8 mouse cellular contexts compared by ENCODE assay signal in genomic region chr2:121509584-121509983, GRCm38 (mm10). TPM values are rescaled to one million over a fixed set of nuclear protein-coding genes. Genes with fewer than 3 reads are reported as not detected.
DNase-seq lines count a peak whose midpoint lies in the region; ATAC-seq and TF ChIP-seq lines count a peak whose summit lies in the region.

No protein-coding gene starts in this region.

- H3K4me3 ChIP-seq in C2C12 (ENCODE audit: insufficient read depth, poor library complexity, severe bottlenecking) = no peak overlapping the region
- H3K4me3 ChIP-seq in brown adipose tissue, adult 24 weeks (ENCODE audit: insufficient read depth, low read depth, low read length) = peak overlapping the region; percentile 53
- H3K4me3 ChIP-seq in forebrain, embryonic 12.5 days (replicated peaks) = peak overlapping the region; percentile 28
- peak overlapping the region; percentile 42 for H3K4me3 ChIP-seq in heart, postnatal 0 days (ENCODE audit: low read depth, low read length)
- peak overlapping the region; percentile 42 for H3K4me3 ChIP-seq in liver, postnatal 0 days (ENCODE audit: low read depth, low read length)
- peak overlapping the region; percentile 37 for H3K4me3 ChIP-seq in neural tube, embryonic 13.5 days
- H3K4me3 ChIP-seq in testis, adult 2 months (ENCODE audit: control insufficient read depth, low read depth, low read length) = peak overlapping the region; percentile 87

- H3K36me3 ChIP-seq in C2C12 (ENCODE audit: control insufficient read depth, insufficient read depth) = peaks cover 17% of the 10 kb centered on the region
- peaks cover 32% of the 10 kb centered on the region for H3K36me3 ChIP-seq in forebrain, embryonic 12.5 days (replicated peaks)
- H3K36me3 ChIP-seq in heart, postnatal 0 days (replicated peaks; ENCODE audit: control insufficient read depth, insufficient read depth, low read length) = peaks cover 23% of the 10 kb centered on the region; the same call in 1 of the 2 replicates
- H3K36me3 ChIP-seq in liver, postnatal 0 days (replicated peaks; ENCODE audit: insufficient read depth, low read length) = peaks cover 17% of the 10 kb centered on the region
- peaks cover 21% of the 10 kb centered on the region for H3K36me3 ChIP-seq in neural tube, embryonic 13.5 days
- no peaks in the 10 kb centered on the region for H3K36me3 ChIP-seq in testis, adult 2 months (ENCODE audit: control insufficient read depth, insufficient read depth, low read length)

- TF ChIP-seq CTCF in C2C12 (IDR thresholded peaks at IDR 0.05; ENCODE audit: control insufficient read depth, insufficient read depth, insufficient read length) = no peak
- no peak for TF ChIP-seq CTCF in heart, postnatal 0 days (IDR thresholded peaks at IDR 0.05; ENCODE audit: low read depth)
- TF ChIP-seq CTCF in liver, postnatal 0 days (IDR thresholded peaks at IDR 0.05; ENCODE audit: low read depth) = no peak
- TF ChIP-seq CTCF in testis, adult 2 months (IDR thresholded peaks at IDR 0.05; ENCODE audit: control insufficient read depth, insufficient read depth, insufficient replicate concordance, low read depth, low read length) = no peak

- H3K4me1 ChIP-seq in brown adipose tissue, adult 24 weeks (ENCODE audit: control insufficient read depth, insufficient read depth, insufficient read length, low read length) = peaks cover 5% of the 10 kb centered on the region
- peaks cover 21% of the 10 kb centered on the region for H3K4me1 ChIP-seq in forebrain, embryonic 12.5 days
- H3K4me1 ChIP-seq in heart, postnatal 0 days (ENCODE audit: control insufficient read depth, insufficient read depth) = peaks cover 11% of the 10 kb centered on the region
- peaks cover 8% of the 10 kb centered on the region for H3K4me1 ChIP-seq in liver, postnatal 0 days (ENCODE audit: insufficient read depth)
- H3K4me1 ChIP-seq in neural tube, embryonic 13.5 days (replicated peaks) = peaks cover 24% of the 10 kb centered on the region
- peaks cover 5% of the 10 kb centered on the region for H3K4me1 ChIP-seq in testis, adult 2 months (ENCODE audit: control insufficient read depth, insufficient read depth, low read length)

- H3K9ac ChIP-seq in forebrain, embryonic 12.5 days = no peak overlapping the region
- H3K9ac ChIP-seq in heart, postnatal 0 days (replicated peaks; ENCODE audit: low read depth, low read length) = 0 out of 2 replicates have a peak overlapping the region, but pooled peaks have one; percentile 14
- H3K9ac ChIP-seq in liver, postnatal 0 days (replicated peaks) = peak overlapping the region; percentile 49; the same call in 1 of the 2 replicates
- peak overlapping the region; percentile 56 for H3K9ac ChIP-seq in neural tube, embryonic 13.5 days

- TF ChIP-seq EP300 in heart, postnatal 0 days (IDR thresholded peaks at IDR 0.05; ENCODE audit: low read depth) = no peak
- no peak for TF ChIP-seq EP300 in liver, postnatal 0 days (IDR thresholded peaks at IDR 0.05; ENCODE audit: low read depth)

- 24% methylated on average over 16 of the region's 16 CpGs for WGBS in forebrain, embryonic 12.5 days
- WGBS in heart, postnatal 0 days = 27% methylated on average over 16 of the region's 16 CpGs
- WGBS in liver, postnatal 0 days (ENCODE audit: insufficient replicate concordance) = 36% methylated on average over 16 of the region's 16 CpGs
- 22% methylated on average over 16 of the region's 16 CpGs for WGBS in neural tube, embryonic 13.5 days

- H3K4me2 ChIP-seq in forebrain, embryonic 12.5 days = peak overlapping the region; percentile 44
- peak overlapping the region; percentile 58 for H3K4me2 ChIP-seq in heart, postnatal 0 days (ENCODE audit: low read depth, low read length)
- peak overlapping the region; percentile 67 for H3K4me2 ChIP-seq in liver, postnatal 0 days (ENCODE audit: low read depth, low read length)
- H3K4me2 ChIP-seq in neural tube, embryonic 13.5 days = peak overlapping the region; percentile 54

- H3K27me3 ChIP-seq in C2C12 (ENCODE audit: control insufficient read depth, insufficient read depth, insufficient read length) = no peaks in the 10 kb centered on the region
- no peaks in the 10 kb centered on the region for H3K27me3 ChIP-seq in forebrain, embryonic 12.5 days
- H3K27me3 ChIP-seq in heart, postnatal 0 days (ENCODE audit: control insufficient read depth, insufficient read depth, low read length) = no peaks in the 10 kb centered on the region
- no peaks in the 10 kb centered on the region for H3K27me3 ChIP-seq in liver, postnatal 0 days (ENCODE audit: insufficient read depth, low read length)
- H3K27me3 ChIP-seq in neural tube, embryonic 13.5 days = no peaks in the 10 kb centered on the region
- H3K27me3 ChIP-seq in testis, adult 2 months (ENCODE audit: control insufficient read depth, insufficient read depth, low read length) = no peaks in the 10 kb centered on the region

- peaks cover 58% of the 10 kb centered on the region for H3K79me2 ChIP-seq in C2C12 (ENCODE audit: control insufficient read depth, insufficient read depth)

- peak; percentile 19 for DNase-seq in heart, postnatal 0 days (ENCODE audit: low spot score)
- peak; percentile 81 to 87 for DNase-seq in kidney, postnatal 4 days
- peak; percentile 83 for DNase-seq in liver, postnatal 0 days

- H3K27ac ChIP-seq in brown adipose tissue, adult 24 weeks (replicated peaks; ENCODE audit: low read depth, low read length) = no peak overlapping the region
- no peak overlapping the region for H3K27ac ChIP-seq in forebrain, embryonic 12.5 days
- H3K27ac ChIP-seq in heart, postnatal 0 days (ENCODE audit: low read depth) = no peak overlapping the region
- H3K27ac ChIP-seq in liver, postnatal 0 days (ENCODE audit: low read depth) = no peak overlapping the region
- H3K27ac ChIP-seq in neural tube, embryonic 13.5 days (replicated peaks) = no peak overlapping the region
- H3K27ac ChIP-seq in testis, adult 2 months (ENCODE audit: control insufficient read depth, insufficient read depth, low read depth, low read length) = 0 out of 2 replicates have a peak overlapping the region, but pooled peaks have one; percentile 13

- peaks cover 28% of the 10 kb centered on the region for H3K79me3 ChIP-seq in C2C12 (ENCODE audit: low read depth)

- peak overlapping the region; percentile 67 for H3ac ChIP-seq in C2C12 (ENCODE audit: control insufficient read depth, insufficient read length, low read depth)

- H3K9me3 ChIP-seq in forebrain, embryonic 12.5 days = no peaks in the 10 kb centered on the region
- no peaks in the 10 kb centered on the region for H3K9me3 ChIP-seq in heart, postnatal 0 days (replicated peaks; ENCODE audit: control insufficient read depth, low read length)
- H3K9me3 ChIP-seq in liver, postnatal 0 days (ENCODE audit: low read length) = no peaks in the 10 kb centered on the region
- H3K9me3 ChIP-seq in neural tube, embryonic 13.5 days = no peaks in the 10 kb centered on the region

- ATAC-seq in forebrain, embryonic 12.5 days (ENCODE audit: low FRiP score) = 0 out of 2 replicates have a peak, but pooled peaks have one; percentile 57
- ATAC-seq in heart, postnatal 0 days (ENCODE audit: insufficient read depth, low read depth) = no peak; the same call in 1 of the 2 replicates
- peak; percentile 47 for ATAC-seq in liver, postnatal 0 days
- ATAC-seq in neural tube, embryonic 13.5 days (ENCODE audit: low read depth) = peak; percentile 21; the same call in 1 of the 2 replicates

- TF ChIP-seq POLR2A in testis, adult 2 months (IDR thresholded peaks at IDR 0.05; ENCODE audit: control insufficient read depth, low read depth, low read length) = no peak

RNA-seq across cellular contexts. Expression of gene Wdr76, which starts 3.1 kb away (rescaled TPM):
- polyA plus RNA-seq in C2C12 (2012; fragmentation: generic; extraction: Trizol) = 4.8 TPM
- polyA plus RNA-seq in brown adipose tissue, adult 24 weeks (2012; ENCODE audit: insufficient read depth, insufficient read length, missing spikeins) = 2.2 and 2.3 TPM in 2 replicates
- 15.5 and 15.7 TPM in 2 replicates for polyA plus RNA-seq in forebrain, embryonic 12.5 days (2016; fragmentation: Nextera tagmentation; extraction: Ambion mirVana)
- total RNA-seq in heart, postnatal 0 days (2014; rRNA removed; ENCODE audit: low replicate concordance) = 7.6 and 9.5 TPM in 2 replicates
- 3.4 and 4.0 TPM in 2 replicates for polyA plus RNA-seq in heart, postnatal 0 days (2015; fragmentation: Nextera tagmentation; extraction: Ambion mirVana)
- polyA plus RNA-seq in liver, postnatal 0 days (2015; fragmentation: Nextera tagmentation; extraction: Ambion mirVana) = 4.2 and 5.0 TPM in 2 replicates
- polyA plus RNA-seq in neural tube, embryonic 13.5 days (2015; fragmentation: Nextera tagmentation; extraction: Ambion mirVana) = 4.2 and 4.5 TPM in 2 replicates
- 1.7 TPM in 2 replicates for polyA plus RNA-seq in testis, adult 2 months (2012; rRNA removed)

RNA-seq across cellular contexts. Expression of gene Mfap1a, which starts 3.1 kb away (rescaled TPM):
- 6.3 TPM for polyA plus RNA-seq in C2C12 (2012; fragmentation: generic; extraction: Trizol)
- 17.5 and 19.3 TPM in 2 replicates for polyA plus RNA-seq in brown adipose tissue, adult 24 weeks (2012; ENCODE audit: insufficient read depth, insufficient read length, missing spikeins)
- 30.2 and 34.6 TPM in 2 replicates for polyA plus RNA-seq in forebrain, embryonic 12.5 days (2016; fragmentation: Nextera tagmentation; extraction: Ambion mirVana)
- 9.5 and 9.8 TPM in 2 replicates for total RNA-seq in heart, postnatal 0 days (2014; rRNA removed; ENCODE audit: low replicate concordance)
- 15.7 and 16.0 TPM in 2 replicates for polyA plus RNA-seq in heart, postnatal 0 days (2015; fragmentation: Nextera tagmentation; extraction: Ambion mirVana)
- polyA plus RNA-seq in liver, postnatal 0 days (2015; fragmentation: Nextera tagmentation; extraction: Ambion mirVana) = 7.8 and 8.2 TPM in 2 replicates
- 30.1 and 39.3 TPM in 2 replicates for polyA plus RNA-seq in neural tube, embryonic 13.5 days (2015; fragmentation: Nextera tagmentation; extraction: Ambion mirVana)
- 3.3 and 4.1 TPM in 2 replicates for polyA plus RNA-seq in testis, adult 2 months (2012; rRNA removed)

RNA-seq across cellular contexts. Expression of gene Mfap1b, which starts 35.7 kb away (rescaled TPM):
- polyA plus RNA-seq in C2C12 (2012; fragmentation: generic; extraction: Trizol) = 8.8 TPM
- 22.1 and 30.8 TPM in 2 replicates for polyA plus RNA-seq in brown adipose tissue, adult 24 weeks (2012; ENCODE audit: insufficient read depth, insufficient read length, missing spikeins)
- polyA plus RNA-seq in forebrain, embryonic 12.5 days (2016; fragmentation: Nextera tagmentation; extraction: Ambion mirVana) = 67.6 and 70.1 TPM in 2 replicates
- 13.4 and 15.0 TPM in 2 replicates for total RNA-seq in heart, postnatal 0 days (2014; rRNA removed; ENCODE audit: low replicate concordance)
- polyA plus RNA-seq in heart, postnatal 0 days (2015; fragmentation: Nextera tagmentation; extraction: Ambion mirVana) = 35.9 and 36.4 TPM in 2 replicates
- 13.2 and 13.9 TPM in 2 replicates for polyA plus RNA-seq in liver, postnatal 0 days (2015; fragmentation: Nextera tagmentation; extraction: Ambion mirVana)
- polyA plus RNA-seq in neural tube, embryonic 13.5 days (2015; fragmentation: Nextera tagmentation; extraction: Ambion mirVana) = 74.3 and 76.4 TPM in 2 replicates
- polyA plus RNA-seq in testis, adult 2 months (2012; rRNA removed) = 4.0 and 4.5 TPM in 2 replicates

RNA-seq across cellular contexts. Expression of gene Serinc4, which starts 53.0 kb away (rescaled TPM):
- 0.20 TPM for polyA plus RNA-seq in C2C12 (2012; fragmentation: generic; extraction: Trizol)
- not detected in 2 replicates for polyA plus RNA-seq in brown adipose tissue, adult 24 weeks (2012; ENCODE audit: insufficient read depth, insufficient read length, missing spikeins)
- polyA plus RNA-seq in forebrain, embryonic 12.5 days (2016; fragmentation: Nextera tagmentation; extraction: Ambion mirVana) = 0.85 and 0.88 TPM in 2 replicates
- total RNA-seq in heart, postnatal 0 days (2014; rRNA removed; ENCODE audit: low replicate concordance) = 0.39 TPM in 1 of 2 replicates, not detected in the other
- 0.04 and 0.12 TPM in 2 replicates for polyA plus RNA-seq in heart, postnatal 0 days (2015; fragmentation: Nextera tagmentation; extraction: Ambion mirVana)
- polyA plus RNA-seq in liver, postnatal 0 days (2015; fragmentation: Nextera tagmentation; extraction: Ambion mirVana) = not detected in 2 replicates
- polyA plus RNA-seq in neural tube, embryonic 13.5 days (2015; fragmentation: Nextera tagmentation; extraction: Ambion mirVana) = 1.1 and 1.4 TPM in 2 replicates
- 3.1 and 4.4 TPM in 2 replicates for polyA plus RNA-seq in testis, adult 2 months (2012; rRNA removed)

RNA-seq across cellular contexts. Expression of gene Hypk, which starts 56.5 kb away (rescaled TPM):
- polyA plus RNA-seq in C2C12 (2012; fragmentation: generic; extraction: Trizol) = 11.8 TPM
- 114 and 117 TPM in 2 replicates for polyA plus RNA-seq in brown adipose tissue, adult 24 weeks (2012; ENCODE audit: insufficient read depth, insufficient read length, missing spikeins)
- 124 and 130 TPM in 2 replicates for polyA plus RNA-seq in forebrain, embryonic 12.5 days (2016; fragmentation: Nextera tagmentation; extraction: Ambion mirVana)
- 1.6 and 4.1 TPM in 2 replicates for total RNA-seq in heart, postnatal 0 days (2014; rRNA removed; ENCODE audit: low replicate concordance)
- polyA plus RNA-seq in heart, postnatal 0 days (2015; fragmentation: Nextera tagmentation; extraction: Ambion mirVana) = 105 and 111 TPM in 2 replicates
- 54.3 and 56.0 TPM in 2 replicates for polyA plus RNA-seq in liver, postnatal 0 days (2015; fragmentation: Nextera tagmentation; extraction: Ambion mirVana)
- polyA plus RNA-seq in neural tube, embryonic 13.5 days (2015; fragmentation: Nextera tagmentation; extraction: Ambion mirVana) = 113 and 132 TPM in 2 replicates
- polyA plus RNA-seq in testis, adult 2 months (2012; rRNA removed) = 6.6 and 12.2 TPM in 2 replicates

Comparison
In these comparisons a context has a peak if more than half of its experiments do, and no peak if none do; other contexts are left out.
1. DNase-seq: peak in every context shown above with its lines; median percentile 84 in kidney, postnatal 4 days; 83 in liver, postnatal 0 days; 19 in heart, postnatal 0 days.